ENCODE assay signal across 16 mouse cellular contexts in genomic region chr2:117352305-117353123, GRCm38 (mm10). TPM values are rescaled to one million over a fixed set of nuclear protein-coding genes. Genes with fewer than 3 reads are reported as not detected.
DNase-seq lines count a peak whose midpoint lies in the region; ATAC-seq lines count a peak whose summit lies in the region.
"Had no signal": no experiment of that assay in that cellular context is flagged by ENCODE, and none has a peak within 500 bp of the region (broad histone marks: within the 10 kb centered on the region; RNA-seq: fewer than 3 reads in every experiment).

No protein-coding gene starts in this region.

- peaks cover 14% of the 10 kb centered on the region; the same call in 1 of the 2 replicates for H3K4me1 ChIP-seq in midbrain, embryonic 12.5 days
- H3K4me1 ChIP-seq: limb, embryonic 15.5 days; neural tube, embryonic 13.5 days had no signal

- no peak overlapping the region for H3K4me3 ChIP-seq in midbrain, embryonic 12.5 days
- H3K4me3 ChIP-seq: heart, adult 2 months; limb, embryonic 15.5 days; neural tube, embryonic 13.5 days had no signal

- H3K9ac ChIP-seq in midbrain, embryonic 12.5 days (replicated peaks), result no peak overlapping the region
- H3K9ac ChIP-seq: limb, embryonic 15.5 days; neural tube, embryonic 13.5 days had no signal

- DNase-seq in embryo, embryonic 10.5 days (ENCODE audit: low spot score), result peak; percentile 24
- no peak for DNase-seq in embryo, embryonic 9.5 days (ENCODE audit: extremely low spot score)
- peak; percentile 7 for DNase-seq in 416B (ENCODE audit: low read depth)
- no peak for DNase-seq in cerebellum, adult 11 months
- no peak for DNase-seq in gastrocnemius, postnatal 4 days (ENCODE audit: low spot score in 2 of 2)
- DNase-seq in MN1 (ENCODE audit: low spot score), result no peak
- DNase-seq: cerebellum, postnatal 10 days; heart, postnatal 14 days; kidney, adult 8-10 months; lung, postnatal 14 days; retina, postnatal 1 day had no signal

- peak; percentile 88 for ATAC-seq in granulocyte monocyte progenitor cell, adult 5-6 weeks (replicated peaks; ENCODE audit: poor library complexity, severe bottlenecking)
- ATAC-seq in midbrain, embryonic 12.5 days (ENCODE audit: low FRiP score, low read depth), result peak; percentile 74

- H3K9me3 ChIP-seq in midbrain, embryonic 12.5 days, result no peaks in the 10 kb centered on the region
- H3K9me3 ChIP-seq: limb, embryonic 15.5 days; neural tube, embryonic 13.5 days had no signal

- H3K36me3 ChIP-seq in midbrain, embryonic 12.5 days, result no peaks in the 10 kb centered on the region
- H3K36me3 ChIP-seq: limb, embryonic 15.5 days; neural tube, embryonic 13.5 days had no signal

- H3K4me2 ChIP-seq in midbrain, embryonic 12.5 days (replicated peaks), result no peak overlapping the region
- H3K4me2 ChIP-seq: limb, embryonic 15.5 days; neural tube, embryonic 13.5 days had no signal

- peaks cover 6% of the 10 kb centered on the region; the same call in 1 of the 2 replicates for H3K27me3 ChIP-seq in midbrain, embryonic 12.5 days
- H3K27me3 ChIP-seq: limb, embryonic 15.5 days; neural tube, embryonic 13.5 days had no signal

- H3K27ac ChIP-seq in midbrain, embryonic 12.5 days (replicated peaks), result no peak overlapping the region
- H3K27ac ChIP-seq: heart, adult 2 months; limb, embryonic 15.5 days; neural tube, embryonic 13.5 days had no signal

- whole genome bisulfite sequencing in midbrain, embryonic 12.5 days, result 38% methylated on average over 9 of the region's 9 CpGs

RNA-seq across cellular contexts. Expression of gene Rasgrp1, which starts 9.7 kb away (rescaled TPM):
- total RNA-seq in granulocyte monocyte progenitor cell, adult 5-6 weeks (2014; fragmentation: Nextera tagmentation), result not detected in 2 replicates
- total RNA-seq in granulocyte monocyte progenitor cell, adult 5-6 weeks (2017), result 0.10 TPM in 1 of 2 replicates, not detected in the other
- polyA plus RNA-seq in midbrain, embryonic 12.5 days (2016; fragmentation: Nextera tagmentation; extraction: Ambion mirVana), result 1.5 and 1.6 TPM in 2 replicates
- total RNA-seq in gastrocnemius, postnatal 4 days (2021), result under 1 TPM; 0.61 to 0.73 TPM

Comparison
In these comparisons a context has a peak if more than half of its experiments do, and no peak if none do; other contexts are left out.
1. DNase-seq: peak in embryo, embryonic 10.5 days (single experiment) and 416B (single experiment); none in embryo, embryonic 9.5 days (single experiment), cerebellum, adult 11 months (single experiment), gastrocnemius, postnatal 4 days (0 of 2) and MN1 (single experiment).